Mouse (Mus musculus) heart, embryonic 11.5 days (tissue): ENCODE data around the gene Dapk1. TPM values are rescaled to one million over a fixed set of nuclear protein-coding genes. Genes with fewer than 3 reads are reported as not detected.
A peak's percentile ranks its signal among the peaks of the same experiment; 100 is the strongest.

Experiments
- ATAC-seq: fragments of 200-750 bp; cut with Nextera tagmentation; replicated peaks from 2 replicates; pipeline ENCODE4 v1.8.0; 2017; ENCODE audit warnings: moderate library complexity; ENCODE audit not compliant: insufficient number of reproducible peaks, low FRiP score, low TSS enrichment
- H3K27ac ChIP-seq: fragments of 300-500 bp; sonication (generic); 2 replicates; pipeline ENCODE4 v1.5.1; 2014; ENCODE audit warnings: mild to moderate bottlenecking, low read depth, low read length
- H3K27me3 ChIP-seq: fragments of 300-500 bp; sonication (generic); 2 replicates; pipeline ENCODE4 v1.6.1; 2014; ENCODE audit warnings: mild to moderate bottlenecking, low read length, mixed read lengths; ENCODE audit not compliant: control insufficient read depth, insufficient read depth
- H3K36me3 ChIP-seq: fragments of 300-500 bp; sonication (generic); 2 replicates; pipeline ENCODE4 v1.6.1; 2014; ENCODE audit warnings: mild to moderate bottlenecking, low read length, moderate library complexity, mixed read lengths; ENCODE audit not compliant: control insufficient read depth, insufficient read depth
- H3K4me1 ChIP-seq: fragments of 300-500 bp; sonication (generic); 2 replicates; pipeline ENCODE4 v1.6.1; 2014; ENCODE audit warnings: low read length; ENCODE audit not compliant: control insufficient read depth, insufficient read depth
- H3K4me2 ChIP-seq: fragments of 300-500 bp; sonication (generic); 2 replicates; pipeline ENCODE4 v1.6.1; 2014; ENCODE audit warnings: mild to moderate bottlenecking, moderate library complexity
- H3K4me3 ChIP-seq: fragments of 300-500 bp; sonication (generic); 2 replicates; pipeline ENCODE4 v1.5.1; 2014; ENCODE audit warnings: low read depth, low read length
- H3K9ac ChIP-seq: fragments of 300-500 bp; sonication (generic); 2 replicates; pipeline ENCODE4 v1.6.1; 2014; ENCODE audit warnings: mild to moderate bottlenecking, low read depth, low read length, moderate library complexity
- H3K9me3 ChIP-seq: fragments of 300-500 bp; sonication (generic); replicated peaks from 2 replicates; pipeline ENCODE4 v1.6.1; 2016; ENCODE audit warnings: low read length; ENCODE audit not compliant: control insufficient read depth
- WGBS: fragments of 180-500 bp; shearing (Covaris S2); extraction: QIAGEN DNeasy Blood & Tissue Kit; methylation state at CpG from one replicate; pipeline ENCODE4 v1.1.7; 2014; ENCODE audit not compliant: insufficient replicate concordance; 5-methylcytosine and 5-hydroxymethylcytosine counted together
- polyA plus RNA-seq: library from polyadenylated mRNA; unstranded; fragments of >200 nt; fragmentation: Nextera tagmentation; extraction: Ambion mirVana; gene quantifications from 2 replicates; pipeline ENCODE4 v1.2.1, GENCODE M21; 2014

Dapk1 gene
- polyA plus RNA-seq, 1 experiment from 2014 or later: 9.8 TPM

- WGBS: 72% methylated on average over 6 of the region's 6 CpGs
- Histone ChIP-seq H3K27me3 (no peaks in the 10 kb centered on the region), H3K4me3 (no peak overlapping the region), H3K9ac (no peak overlapping the region), H3K4me2 (no peak overlapping the region), H3K36me3 (no peaks in the 10 kb centered on the region), H3K9me3 (no peaks in the 10 kb centered on the region), H3K4me1 (peaks cover 31% of the 10 kb centered on the region), H3K27ac (peak overlapping the region; percentile 59)
- no peak for ATAC-seq
Observed at GRCm38 (mm10) chr13:60685216-60685615, 83.5 kb downstream of the Dapk1 start.

DNA sequence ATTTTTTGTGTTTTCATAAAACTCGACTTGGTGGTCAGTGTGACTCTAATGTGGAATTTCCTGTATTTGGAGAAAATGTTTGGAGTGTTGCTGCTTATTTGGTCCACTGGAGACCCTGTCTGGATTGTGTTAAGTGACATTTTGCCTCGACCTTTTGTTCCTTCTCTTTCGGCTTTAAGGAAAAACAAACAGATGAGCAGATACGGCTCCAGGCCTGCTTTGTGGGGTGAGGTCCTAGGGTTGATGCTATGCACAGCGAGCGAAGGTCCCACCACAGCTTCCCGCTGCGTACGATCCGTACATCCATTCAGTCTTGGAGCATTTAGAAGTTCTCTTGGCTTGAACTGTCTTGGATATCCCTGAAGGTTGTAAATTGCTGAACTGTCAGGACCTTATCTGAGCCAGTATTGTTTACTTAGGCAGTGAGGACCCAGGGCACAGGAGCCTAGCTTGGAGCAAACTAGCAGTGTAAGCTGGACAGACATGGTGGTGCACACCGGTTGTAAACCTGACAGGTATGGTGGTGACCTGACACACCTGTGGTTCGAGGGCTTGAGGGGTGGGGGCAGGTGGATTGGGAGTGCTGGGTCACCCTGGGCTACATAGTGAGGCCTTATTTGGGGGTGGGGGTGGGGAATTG lies 84.4 kb downstream of the Dapk1 start:
- peaks cover 31% of the 10 kb centered on the region for H3K4me1 ChIP-seq
- H3K27me3 ChIP-seq: no peaks in the 10 kb centered on the region
- ATAC-seq: 0 out of 2 replicates have a peak, but pooled peaks have one; percentile 12
- peak overlapping the region; percentile 70; the same call in 1 of the 2 replicates for H3K27ac ChIP-seq
- 28% methylated on average over 12 of the region's 12 CpGs for WGBS
- no peak overlapping the region for H3K4me3 ChIP-seq
- no peak overlapping the region; the same call in 1 of the 2 replicates for H3K4me2 ChIP-seq
- no peaks in the 10 kb centered on the region for H3K9me3 ChIP-seq
- H3K36me3 ChIP-seq: no peaks in the 10 kb centered on the region
- H3K9ac ChIP-seq: 0 out of 2 replicates have a peak overlapping the region, but pooled peaks have one; percentile 10

- no peaks in the 10 kb centered on the region for H3K36me3 ChIP-seq
- peak overlapping the region; percentile 2; the same call in 1 of the 2 replicates for H3K4me2 ChIP-seq
- peak overlapping the region; percentile 70 for H3K27ac ChIP-seq
- WGBS: 44% methylated on average over 12 of the region's 12 CpGs
- H3K9me3 ChIP-seq: no peaks in the 10 kb centered on the region; the same call in 1 of the 2 replicates
- H3K4me3 ChIP-seq: no peak overlapping the region
- no peak for ATAC-seq
- no peaks in the 10 kb centered on the region for H3K27me3 ChIP-seq
- no peak overlapping the region for H3K9ac ChIP-seq
- peaks cover 31% of the 10 kb centered on the region for H3K4me1 ChIP-seq
Observed at GRCm38 (mm10) chr13:60686967-60687366, 85.2 kb downstream of the Dapk1 start.

- H3K4me3 ChIP-seq: no peak overlapping the region
- H3K27ac ChIP-seq: peak overlapping the region; percentile 70
- WGBS: 77% methylated on average over 4 of the region's 4 CpGs
- no peaks in the 10 kb centered on the region; the same call in 1 of the 2 replicates for H3K9me3 ChIP-seq
- H3K4me1 ChIP-seq: peaks cover 31% of the 10 kb centered on the region
- no peak overlapping the region for H3K4me2 ChIP-seq
- no peaks in the 10 kb centered on the region for H3K27me3 ChIP-seq
- H3K9ac ChIP-seq: no peak overlapping the region
- ATAC-seq: no peak
- no peaks in the 10 kb centered on the region for H3K36me3 ChIP-seq
Observed at GRCm38 (mm10) chr13:60687462-60687861, 85.7 kb downstream of the Dapk1 start.

DNA sequence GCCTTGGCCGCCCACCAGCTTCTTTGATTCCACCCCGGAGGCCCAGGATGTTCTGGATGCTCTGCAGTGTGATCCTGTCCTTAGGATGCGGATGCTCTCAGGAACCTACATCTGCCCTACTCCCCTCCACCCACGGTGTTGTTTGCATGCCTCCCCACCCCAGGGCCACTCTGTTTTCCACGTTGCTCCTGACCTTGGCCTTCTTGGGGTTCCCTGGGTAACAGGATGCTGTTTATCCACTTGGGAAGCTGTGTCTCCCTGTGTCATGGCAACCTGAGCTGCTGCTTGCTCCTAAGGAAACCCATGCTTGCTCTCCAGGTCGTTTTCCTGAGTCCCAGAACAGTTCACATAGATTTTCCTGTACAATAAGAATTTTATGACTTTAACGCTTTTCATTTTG lies 86.1 kb downstream of the Dapk1 start:
- no peak overlapping the region for H3K4me2 ChIP-seq
- 65% methylated on average over 7 of the region's 7 CpGs for WGBS

DNA sequence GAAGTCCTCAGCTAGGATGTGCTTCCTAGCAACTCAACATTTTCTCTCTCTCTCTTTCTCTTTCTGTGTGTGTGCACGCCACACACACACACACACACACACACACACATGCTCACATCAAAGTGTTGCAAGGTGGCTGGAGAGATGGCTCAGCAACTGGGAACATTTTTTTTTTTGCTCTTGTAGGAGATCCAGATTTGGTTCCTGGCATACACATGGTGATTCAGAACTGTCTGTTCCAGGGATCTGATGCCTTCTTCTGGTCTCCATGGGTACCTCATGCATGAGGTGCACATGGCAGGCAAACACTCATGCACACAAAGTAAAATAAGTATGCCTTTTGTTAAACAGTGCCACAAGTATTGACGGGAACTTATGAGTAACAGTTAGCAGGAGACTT lies 89.2 kb downstream of the Dapk1 start:
- Histone ChIP-seq H3K4me3 (no peak overlapping the region), H3K9me3 (no peaks in the 10 kb centered on the region; the same call in 1 of the 2 replicates), H3K9ac (no peak overlapping the region), H3K27me3 (no peaks in the 10 kb centered on the region), H3K4me1 (peaks cover 22% of the 10 kb centered on the region), H3K4me2 (no peak overlapping the region), H3K36me3 (no peaks in the 10 kb centered on the region), H3K27ac (no peak overlapping the region)
- ATAC-seq: no peak
- 88% methylated on average over 2 of the region's 2 CpGs for WGBS

More for the DNA sequence above, 86.1 kb downstream of the Dapk1 start:
- Histone ChIP-seq H3K4me1 (peaks cover 31% of the 10 kb centered on the region), H3K36me3 (no peaks in the 10 kb centered on the region), H3K27me3 (no peaks in the 10 kb centered on the region), H3K27ac (peak overlapping the region; percentile 70), H3K9ac (no peak overlapping the region), H3K4me3 (no peak overlapping the region), H3K9me3 (no peaks in the 10 kb centered on the region; the same call in 1 of the 2 replicates)
- ATAC-seq: no peak

GRCm38 (mm10) chr13:60691940-60692339 lies 90.2 kb downstream of the Dapk1 start:
- no peak for ATAC-seq
- Histone ChIP-seq H3K9me3 (no peaks in the 10 kb centered on the region; the same call in 1 of the 2 replicates), H3K27ac (no peak overlapping the region), H3K4me2 (no peak overlapping the region), H3K9ac (no peak overlapping the region), H3K4me1 (peaks cover 23% of the 10 kb centered on the region), H3K27me3 (no peaks in the 10 kb centered on the region), H3K4me3 (no peak overlapping the region), H3K36me3 (no peaks in the 10 kb centered on the region)
- WGBS: 88% methylated on average over 3 of the region's 3 CpGs

- 65% methylated on average over 10 of the region's 10 CpGs for WGBS
- Histone ChIP-seq H3K36me3 (no peaks in the 10 kb centered on the region), H3K9ac (no peak overlapping the region), H3K4me2 (no peak overlapping the region), H3K4me1 (peaks cover 14% of the 10 kb centered on the region), H3K27me3 (no peaks in the 10 kb centered on the region), H3K4me3 (no peak overlapping the region), H3K27ac (no peak overlapping the region), H3K9me3 (no peaks in the 10 kb centered on the region; the same call in 1 of the 2 replicates)
- no peak for ATAC-seq
Observed at GRCm38 (mm10) chr13:60695186-60695980, 93.6 kb downstream of the Dapk1 start.
